Mouse (Mus musculus): ENCODE measurements at regions not wholly inside any gene's neighbourhood (a gene's known extent, or its start where the extent isn't known, plus 50 kb on each side); places are given as distances from the start of the nearest gene placed in this dataset.

DNA sequence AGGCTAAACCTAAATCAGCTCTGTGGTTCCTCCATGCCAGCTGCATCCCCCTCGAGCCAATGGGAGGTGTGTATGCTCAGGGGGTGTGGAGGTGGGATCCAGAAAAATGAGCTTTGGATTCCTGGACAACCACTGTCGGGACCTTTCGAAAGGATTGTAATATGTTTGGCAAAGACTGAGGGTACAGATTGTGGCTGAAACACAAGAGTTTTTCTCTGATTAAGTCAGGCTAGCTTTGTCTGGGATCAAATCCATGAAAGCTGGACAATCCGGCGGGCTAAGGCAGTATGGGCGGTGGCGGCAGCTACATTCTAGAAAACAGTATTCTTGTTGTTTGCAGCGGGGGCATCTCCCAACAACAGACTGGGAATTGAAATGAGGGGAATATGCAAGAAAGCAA, 93.2 kb downstream of the 2410131K14Rik start:
- Histone ChIP-seq H3K27ac (no peak overlapping the region), H3K9ac (no peak overlapping the region), H3K4me3 (no peak overlapping the region), H3K4me2 (replicated peaks) (no peak overlapping the region), H3K9me3 (no peaks in the 10 kb centered on the region), H3K27me3 (replicated peaks) (no peaks in the 10 kb centered on the region), H3K4me1 (peaks cover 1% of the 10 kb centered on the region), H3K36me3 (no peaks in the 10 kb centered on the region)
- 93% methylated on average over 8 of the region's 8 CpGs for WGBS
- no peak for ATAC-seq (ENCODE audit: low FRiP score, low read depth)

- H3K27ac ChIP-seq, result no peak overlapping the region
- no peaks in the 10 kb centered on the region for H3K27me3 ChIP-seq (replicated peaks)
- peaks cover 11% of the 10 kb centered on the region for H3K4me1 ChIP-seq
- H3K36me3 ChIP-seq, result no peaks in the 10 kb centered on the region
- H3K4me3 ChIP-seq, result no peak overlapping the region
- 63% methylated on average over 22 of the region's 22 CpGs for WGBS
- no peak for ATAC-seq (ENCODE audit: low FRiP score, low read depth)
- H3K4me2 ChIP-seq (replicated peaks), result no peak overlapping the region
- no peaks in the 10 kb centered on the region for H3K9me3 ChIP-seq
- no peak overlapping the region for H3K9ac ChIP-seq
Observed at GRCm38 (mm10) chr5:118339676-118340661, 94.9 kb downstream of the 2410131K14Rik start.

GRCm38 (mm10) chr5:118343444-118344320, 98.7 kb downstream of the 2410131K14Rik start:
- H3K9ac ChIP-seq, result no peak overlapping the region
- WGBS, result 14% methylated on average over 19 of the region's 19 CpGs
- no peaks in the 10 kb centered on the region for H3K9me3 ChIP-seq
- no peak overlapping the region for H3K4me3 ChIP-seq
- H3K4me2 ChIP-seq (replicated peaks), result peak overlapping the region; percentile 38
- H3K27ac ChIP-seq, result no peak overlapping the region
- no peak for ATAC-seq (ENCODE audit: low FRiP score, low read depth)
- H3K27me3 ChIP-seq (replicated peaks), result no peaks in the 10 kb centered on the region
- H3K4me1 ChIP-seq, result peaks cover 11% of the 10 kb centered on the region
- H3K36me3 ChIP-seq, result no peaks in the 10 kb centered on the region

DNA sequence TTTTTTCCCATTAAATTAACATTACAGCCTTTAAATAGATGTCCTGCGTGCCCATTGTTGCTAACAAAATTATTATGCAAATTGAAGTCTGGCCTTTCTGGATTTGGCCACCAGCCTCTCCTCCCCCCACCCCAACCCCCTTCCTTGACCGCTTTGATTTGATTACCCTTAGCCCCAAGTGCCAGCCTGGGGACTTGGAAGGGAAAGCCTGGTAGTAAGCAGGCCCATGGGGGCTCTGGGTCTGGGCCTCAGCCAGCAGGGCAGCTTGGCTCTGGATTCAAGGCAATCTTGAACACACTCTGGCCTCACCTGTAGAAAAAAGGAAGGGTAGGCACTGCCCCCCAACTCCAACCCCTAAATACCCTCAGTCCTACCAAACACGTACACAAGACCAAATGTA, 100.2 kb downstream of the 2410131K14Rik start:
- no peak overlapping the region for H3K4me3 ChIP-seq
- ATAC-seq (ENCODE audit: low FRiP score, low read depth), result no peak
- no peak overlapping the region for H3K9ac ChIP-seq
- 68% methylated on average over 3 of the region's 3 CpGs for WGBS
- H3K4me2 ChIP-seq (replicated peaks), result no peak overlapping the region
- no peaks in the 10 kb centered on the region for H3K27me3 ChIP-seq (replicated peaks)
- H3K4me1 ChIP-seq, result peaks cover 11% of the 10 kb centered on the region
- no peaks in the 10 kb centered on the region for H3K9me3 ChIP-seq
- no peak overlapping the region for H3K27ac ChIP-seq
- H3K36me3 ChIP-seq, result no peaks in the 10 kb centered on the region

DNA sequence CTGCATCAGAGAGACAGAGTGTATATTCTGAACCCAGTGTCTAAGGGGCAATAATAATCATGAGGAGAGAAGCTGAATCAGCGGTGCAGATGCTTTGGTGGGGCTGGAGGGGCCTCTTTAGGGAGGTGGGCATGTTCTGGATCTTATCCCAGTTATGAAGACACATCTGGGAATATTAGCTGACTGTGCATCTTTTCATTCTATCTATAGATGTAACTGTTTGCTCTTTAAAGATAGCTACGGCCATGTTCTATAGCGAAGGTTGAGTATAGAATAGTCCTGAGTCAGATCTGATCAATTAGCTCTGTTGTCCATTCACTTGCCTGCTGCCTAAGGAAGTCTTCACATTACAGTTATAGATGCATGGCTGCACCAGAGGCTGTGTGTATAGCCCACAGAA, 104.0 kb downstream of the 2410131K14Rik start:
- no peak for ATAC-seq (ENCODE audit: low FRiP score, low read depth)
- 94% methylated on average over 3 of the region's 3 CpGs for WGBS
- no peak overlapping the region for H3K4me3 ChIP-seq

DNA sequence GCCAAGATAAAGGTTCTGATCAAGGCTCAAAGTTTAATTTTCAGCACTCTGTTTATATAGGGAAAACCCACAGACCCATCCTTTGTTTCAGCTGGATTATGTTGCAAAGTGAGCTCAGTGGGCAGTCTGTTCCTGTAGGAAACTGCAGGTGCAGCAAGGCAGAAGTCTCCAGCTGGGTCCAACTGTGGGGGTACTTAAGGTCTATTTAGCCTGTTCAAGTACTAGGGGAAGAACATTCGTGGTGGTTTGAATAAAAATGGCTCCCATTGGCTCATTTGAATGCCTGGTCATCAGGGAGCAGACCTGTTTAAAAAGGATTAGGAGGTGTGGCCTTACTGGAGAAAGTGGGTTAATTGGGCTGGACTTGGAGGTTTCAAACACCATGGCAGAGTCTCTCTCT, 106.3 kb downstream of the 2410131K14Rik start:
- ATAC-seq (ENCODE audit: low FRiP score, low read depth), result no peak
- Histone ChIP-seq H3K36me3 (no peaks in the 10 kb centered on the region), H3K4me3 (no peak overlapping the region), H3K27me3 (replicated peaks) (no peaks in the 10 kb centered on the region), H3K4me1 (peaks cover 12% of the 10 kb centered on the region), H3K4me2 (replicated peaks) (no peak overlapping the region), H3K9ac (no peak overlapping the region), H3K9me3 (no peaks in the 10 kb centered on the region), H3K27ac (no peak overlapping the region)
- 39% methylated on average over 1 of the region's 1 CpGs for WGBS

More for the DNA sequence above, 104.0 kb downstream of the 2410131K14Rik start:
- no peak overlapping the region for H3K4me2 ChIP-seq (replicated peaks)
- H3K4me1 ChIP-seq, result peaks cover 6% of the 10 kb centered on the region
- no peaks in the 10 kb centered on the region for H3K9me3 ChIP-seq
- H3K27me3 ChIP-seq (replicated peaks), result no peaks in the 10 kb centered on the region
- no peak overlapping the region for H3K27ac ChIP-seq
- no peak overlapping the region for H3K9ac ChIP-seq
- H3K36me3 ChIP-seq, result no peaks in the 10 kb centered on the region

DNA sequence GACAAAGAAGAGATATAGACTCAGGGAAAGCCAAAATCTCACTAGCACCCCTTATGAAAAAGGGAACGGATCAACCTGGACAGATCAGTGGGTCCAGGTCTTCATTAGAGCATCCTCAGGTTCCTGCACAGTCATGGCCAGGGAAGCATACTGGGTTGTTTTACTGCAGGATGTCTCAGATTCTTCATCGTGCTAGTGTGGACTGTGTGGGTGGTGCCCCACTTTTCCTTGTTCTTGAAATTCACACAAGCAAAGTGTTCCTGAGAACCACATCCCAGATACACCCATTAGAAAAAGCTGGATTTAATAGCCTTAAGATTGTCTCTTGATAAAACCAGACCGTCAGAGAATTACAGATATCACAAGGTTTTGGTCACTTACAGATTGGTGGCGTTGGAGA, 107.1 kb downstream of the 2410131K14Rik start:
- Histone ChIP-seq H3K9me3 (no peaks in the 10 kb centered on the region), H3K4me1 (peaks cover 12% of the 10 kb centered on the region), H3K9ac (no peak overlapping the region), H3K27ac (no peak overlapping the region), H3K27me3 (replicated peaks) (no peaks in the 10 kb centered on the region), H3K4me2 (replicated peaks) (no peak overlapping the region), H3K4me3 (no peak overlapping the region), H3K36me3 (no peaks in the 10 kb centered on the region)
- ATAC-seq (ENCODE audit: low FRiP score, low read depth), result no peak
- WGBS, result 93% methylated on average over 4 of the region's 4 CpGs

DNA sequence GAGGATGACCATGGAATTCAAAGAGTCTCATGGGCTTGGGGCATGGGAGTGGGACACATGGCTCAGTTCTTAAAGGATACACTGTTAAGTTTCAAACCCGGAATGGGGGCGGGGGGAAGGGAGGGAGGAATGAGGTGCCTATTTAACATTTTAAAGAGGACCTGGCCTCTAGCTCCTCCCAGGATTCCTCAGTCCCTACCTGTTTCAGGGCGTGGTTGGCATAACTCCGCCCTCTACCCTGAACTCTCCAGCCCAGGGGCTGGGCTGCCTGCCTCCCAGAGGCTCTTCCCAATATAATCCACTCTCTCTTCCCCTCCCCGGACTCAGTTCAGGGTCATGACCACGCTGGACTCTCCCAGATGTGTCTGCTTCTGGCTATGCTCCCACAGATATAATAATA, 108.0 kb downstream of the 2410131K14Rik start:
- Histone ChIP-seq H3K4me1 (peaks cover 12% of the 10 kb centered on the region), H3K27ac (no peak overlapping the region), H3K4me2 (replicated peaks) (no peak overlapping the region), H3K4me3 (no peak overlapping the region), H3K36me3 (no peaks in the 10 kb centered on the region), H3K27me3 (replicated peaks) (no peaks in the 10 kb centered on the region), H3K9me3 (no peaks in the 10 kb centered on the region), H3K9ac (no peak overlapping the region)
- no peak for ATAC-seq (ENCODE audit: low FRiP score, low read depth)
- WGBS, result 56% methylated on average over 6 of the region's 6 CpGs

GRCm38 (mm10) chr5:118353689-118354088, 108.7 kb downstream of the 2410131K14Rik start:
- Histone ChIP-seq H3K4me1 (peaks cover 12% of the 10 kb centered on the region), H3K27ac (no peak overlapping the region), H3K27me3 (replicated peaks) (no peaks in the 10 kb centered on the region), H3K9me3 (no peaks in the 10 kb centered on the region), H3K4me3 (no peak overlapping the region), H3K9ac (no peak overlapping the region), H3K4me2 (replicated peaks) (peak overlapping the region; percentile 30; the same call in 1 of the 2 replicates), H3K36me3 (no peaks in the 10 kb centered on the region)
- WGBS, result 22% methylated on average over 9 of the region's 9 CpGs
- ATAC-seq (ENCODE audit: low FRiP score, low read depth), result no peak

GRCm38 (mm10) chr5:118354127-118354526, 109.1 kb downstream of the 2410131K14Rik start:
- Histone ChIP-seq H3K4me2 (replicated peaks) (peak overlapping the region; percentile 30; the same call in 1 of the 2 replicates), H3K27me3 (replicated peaks) (no peaks in the 10 kb centered on the region), H3K4me3 (no peak overlapping the region), H3K27ac (no peak overlapping the region), H3K9ac (no peak overlapping the region), H3K9me3 (no peaks in the 10 kb centered on the region), H3K4me1 (peaks cover 12% of the 10 kb centered on the region), H3K36me3 (no peaks in the 10 kb centered on the region)
- WGBS, result 35% methylated on average over 5 of the region's 5 CpGs
- ATAC-seq (ENCODE audit: low FRiP score, low read depth), result no peak

GRCm38 (mm10) chr5:118354871-118355270, 109.8 kb downstream of the 2410131K14Rik start:
- no peak for ATAC-seq (ENCODE audit: low FRiP score, low read depth)
- Histone ChIP-seq H3K9me3 (no peaks in the 10 kb centered on the region), H3K27me3 (replicated peaks) (no peaks in the 10 kb centered on the region), H3K4me3 (no peak overlapping the region), H3K36me3 (no peaks in the 10 kb centered on the region), H3K9ac (no peak overlapping the region), H3K27ac (no peak overlapping the region), H3K4me2 (replicated peaks) (no peak overlapping the region), H3K4me1 (peaks cover 12% of the 10 kb centered on the region)
- 48% methylated on average over 3 of the region's 3 CpGs for WGBS

- Histone ChIP-seq H3K4me2 (replicated peaks) (no peak overlapping the region), H3K4me1 (peaks cover 12% of the 10 kb centered on the region), H3K9ac (no peak overlapping the region), H3K27me3 (replicated peaks) (no peaks in the 10 kb centered on the region), H3K9me3 (no peaks in the 10 kb centered on the region), H3K27ac (no peak overlapping the region), H3K4me3 (no peak overlapping the region), H3K36me3 (no peaks in the 10 kb centered on the region)
- ATAC-seq (ENCODE audit: low FRiP score, low read depth), result no peak
- 73% methylated on average over 5 of the region's 5 CpGs for WGBS
Observed at GRCm38 (mm10) chr5:118355287-118355686, 110.3 kb downstream of the 2410131K14Rik start.

Data from neural tube, embryonic 12.5 days (tissue).